Mouse (Mus musculus) left cerebral cortex, postnatal 10 days (tissue): Measurements from ENCODE around the gene Tnip3. TPM values are rescaled to one million over a fixed set of nuclear protein-coding genes. Genes with fewer than 3 reads are reported as not detected.

Experiments used
- DNase-seq, 2 experiments: peaks; one replicate each; pipeline ENCODE4 v3.0.0; 2021 to 2022; ENCODE audit warnings: low spot score in 2 of 2, mixed read lengths in 1 of 2; ENCODE audit errors: extremely low spot score in 1 of 2
- intact Hi-C: fragments of 180-260 bp; cut with DNase I; formaldehyde crosslinking; loops from one replicate; pipeline ENCODE4 v1.15.1; 2025
- total RNA-seq, 2 experiments: library from RNA; stranded (reverse); gene quantifications; 2 replicates each; pipeline ENCODE4 v1.2.3; 2021

Tnip3 gene
- total RNA-seq: not detected

GRCm38 (mm10) chr6:65525192-65525591 lies at the start of gene Tnip3:
TSS of gene Tnip3 (plus strand) at chr6:65525313.
- no peak for DNase-seq
- intact Hi-C loops: no loop called here

GRCm38 (mm10) chr6:65498786-65499185 lies 26.3 kb upstream of the Tnip3 start:
- no peak for DNase-seq
- intact Hi-C loops: no loop called here

GRCm38 (mm10) chr6:65510051-65510669 lies 15.0 kb upstream of the Tnip3 start:
- peak; percentile 56 to 57 for DNase-seq
- intact Hi-C loops: loop anchor here (5.0 to 10.0 kb wide), 2 partner anchors 57 to 955 kb away; no protein-coding TSS in a partner anchor

DNA sequence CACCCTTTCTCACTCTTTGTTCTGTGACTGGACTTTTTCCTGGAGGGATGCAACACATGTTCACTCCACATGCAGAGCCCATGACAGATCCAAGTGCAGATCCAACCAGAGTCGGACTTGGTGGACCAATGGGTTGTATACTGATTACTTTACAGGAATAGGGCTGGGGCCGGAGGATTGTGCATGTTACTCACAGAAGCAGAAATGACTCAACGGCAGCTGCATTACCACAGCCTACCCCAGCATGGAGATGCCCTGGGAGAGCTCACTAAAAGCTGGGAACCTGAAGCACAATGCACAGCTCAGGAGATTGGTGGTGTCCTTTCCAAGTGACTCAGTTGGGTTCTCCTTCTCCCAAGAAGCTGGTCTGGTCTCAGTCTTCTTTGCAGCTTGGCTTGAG lies 11.3 kb upstream of the Tnip3 start:
- intact Hi-C loops: loop anchor here (5.0 to 10.0 kb wide), 2 partner anchors 53 to 951 kb away; no protein-coding TSS in a partner anchor
- DNase-seq: no peak

DNA sequence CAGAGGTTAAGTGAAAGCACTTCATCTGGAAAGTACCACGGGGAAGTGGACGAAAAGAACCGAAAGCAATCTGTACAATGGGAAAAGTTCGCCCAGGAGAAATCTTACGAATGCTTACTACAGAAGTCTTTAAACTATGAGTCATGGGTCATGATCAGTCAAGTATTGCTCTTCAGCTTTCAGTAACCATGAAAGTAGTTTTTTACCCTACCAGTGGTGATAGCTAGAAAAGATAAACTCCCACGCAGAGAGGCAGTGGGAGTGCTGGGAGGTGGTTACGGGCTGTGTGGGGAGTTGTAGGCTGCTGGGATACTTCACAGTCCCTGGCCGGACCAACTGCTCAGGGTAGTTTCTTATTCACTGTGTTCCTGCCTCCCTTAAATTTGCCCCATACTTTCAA lies 8.4 kb upstream of the Tnip3 start:
- intact Hi-C loops: loop anchor here (10.0 kb wide), 1 partner anchor 948 kb away; no protein-coding TSS in a partner anchor
- DNase-seq: no peak

- intact Hi-C loops: no loop called here
- DNase-seq: no peak
These were observed 4.3 kb upstream of the Tnip3 start for GRCm38 (mm10) chr6:65520821-65521220.

GRCm38 (mm10) chr6:65527892-65528291 lies 2.8 kb downstream of the Tnip3 start:
- intact Hi-C loops: no loop called here
- DNase-seq: no peak

GRCm38 (mm10) chr6:65531232-65531848 lies 6.2 kb downstream of the Tnip3 start:
- intact Hi-C loops: no loop called here
- no peak for DNase-seq

DNA sequence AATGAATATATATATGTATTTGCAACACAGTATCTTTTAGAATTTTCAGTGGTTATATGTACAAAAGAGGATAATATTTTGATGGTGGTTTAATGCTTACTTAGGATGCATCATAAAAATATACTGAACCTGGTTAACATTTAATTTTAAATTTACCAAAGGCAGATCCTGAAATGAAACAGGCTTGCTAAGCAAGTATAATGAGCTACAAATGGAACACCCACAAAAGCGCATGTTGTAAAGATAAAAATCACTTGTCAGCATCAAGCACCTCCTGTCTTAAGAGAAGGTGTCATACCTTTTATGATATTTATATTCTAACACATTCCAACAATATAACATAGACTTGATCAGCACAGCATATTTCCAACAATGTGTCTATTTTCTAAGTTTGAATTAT lies 8.6 kb downstream of the Tnip3 start:
- intact Hi-C loops: no loop called here
- DNase-seq: no peak

DNA sequence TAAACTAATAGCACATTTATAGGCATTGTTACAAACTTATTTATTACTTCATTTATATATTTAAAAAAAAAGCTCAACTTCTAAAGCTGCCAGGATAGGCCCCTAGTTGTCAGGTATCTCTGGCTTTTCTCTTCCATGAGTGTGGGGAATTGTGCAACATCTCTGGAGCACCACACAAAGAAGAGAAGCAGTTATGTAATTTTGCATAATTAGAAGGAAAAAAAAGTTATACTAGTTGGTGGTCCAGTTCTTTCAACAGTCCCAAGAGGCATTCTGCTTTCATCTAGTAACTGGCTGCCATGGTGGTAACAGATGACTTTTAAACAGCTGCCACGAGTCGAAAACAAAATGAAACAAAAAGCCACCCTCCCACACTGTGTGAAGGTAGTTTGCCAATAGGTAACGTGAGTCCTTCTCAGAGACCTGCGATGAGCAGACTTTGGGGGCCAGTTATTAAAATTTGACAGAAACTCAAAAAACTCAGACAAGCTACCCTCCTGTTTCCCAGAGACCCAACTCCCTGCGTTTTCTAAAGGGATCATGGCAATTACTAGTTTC lies 12.3 kb downstream of the Tnip3 start:
- DNase-seq: no peak
- intact Hi-C loops: no loop called here

- no peak for DNase-seq
- intact Hi-C loops: no loop called here
These were observed 13.0 kb downstream of the Tnip3 start for GRCm38 (mm10) chr6:65538022-65538652.

DNA sequence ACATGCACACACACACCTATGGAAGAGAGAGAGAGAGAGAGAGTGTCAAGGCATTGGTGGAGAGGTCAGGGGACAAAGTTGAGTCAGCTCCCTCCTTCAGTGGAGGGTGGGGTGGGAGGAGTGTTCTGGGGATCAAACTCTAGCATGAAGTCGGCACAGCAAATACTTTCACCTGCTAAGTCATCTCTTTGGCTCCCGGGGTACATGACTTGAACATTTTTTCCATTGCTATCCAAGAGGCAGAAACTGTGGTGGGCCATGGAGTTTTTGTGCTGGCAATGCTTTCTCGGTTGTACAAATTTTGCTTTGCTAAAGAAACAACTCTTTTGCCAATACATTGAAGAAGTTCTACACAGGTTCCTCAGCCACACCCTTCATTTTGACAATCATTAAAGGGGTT lies 13.8 kb downstream of the Tnip3 start:
- intact Hi-C loops: no loop called here

DNA sequence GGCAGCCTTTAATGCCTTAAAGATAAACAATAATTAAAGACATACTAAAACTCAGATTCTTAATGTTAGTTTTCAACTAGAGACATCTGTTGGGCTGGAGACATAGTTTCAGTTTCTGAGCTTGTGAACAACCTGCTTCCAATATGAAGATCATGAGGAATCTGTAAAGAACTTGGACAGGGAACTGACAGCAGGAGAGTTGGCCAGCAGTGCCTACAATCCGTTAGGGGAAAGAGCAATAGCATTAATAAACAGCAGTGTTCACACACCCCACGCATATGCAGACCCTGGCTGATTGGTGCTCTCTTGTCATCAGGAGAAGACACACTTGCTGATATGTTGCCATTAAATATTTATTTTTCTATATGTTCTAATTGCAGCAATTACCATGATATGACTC lies 15.0 kb downstream of the Tnip3 start:
- DNase-seq: no peak
- intact Hi-C loops: no loop called here

More for the DNA sequence above, 13.8 kb downstream of the Tnip3 start:
- DNase-seq: no peak

DNA sequence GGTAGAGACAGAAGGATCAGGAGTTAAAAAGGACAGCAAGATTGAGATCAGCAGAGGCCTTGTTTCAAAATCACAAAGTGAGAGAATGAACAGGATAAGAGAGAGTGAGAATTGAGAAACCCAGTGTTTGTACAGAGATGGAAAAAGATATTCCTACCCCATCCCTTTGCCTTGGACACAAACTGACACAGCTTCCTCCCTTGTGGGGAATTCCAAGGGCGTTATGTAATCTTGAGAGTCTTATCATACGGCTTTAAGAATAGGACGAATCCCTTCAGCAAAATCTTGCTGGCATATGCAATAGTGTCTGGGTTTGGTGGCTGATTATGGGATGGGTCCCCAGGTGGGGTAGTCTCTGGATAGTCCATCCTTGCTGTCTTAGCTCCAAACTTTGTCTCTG lies 16.0 kb downstream of the Tnip3 start:
- DNase-seq: no peak
- intact Hi-C loops: no loop called here

GRCm38 (mm10) chr6:65542391-65542790 lies 17.3 kb downstream of the Tnip3 start:
- intact Hi-C loops: no loop called here
- DNase-seq: no peak

DNA sequence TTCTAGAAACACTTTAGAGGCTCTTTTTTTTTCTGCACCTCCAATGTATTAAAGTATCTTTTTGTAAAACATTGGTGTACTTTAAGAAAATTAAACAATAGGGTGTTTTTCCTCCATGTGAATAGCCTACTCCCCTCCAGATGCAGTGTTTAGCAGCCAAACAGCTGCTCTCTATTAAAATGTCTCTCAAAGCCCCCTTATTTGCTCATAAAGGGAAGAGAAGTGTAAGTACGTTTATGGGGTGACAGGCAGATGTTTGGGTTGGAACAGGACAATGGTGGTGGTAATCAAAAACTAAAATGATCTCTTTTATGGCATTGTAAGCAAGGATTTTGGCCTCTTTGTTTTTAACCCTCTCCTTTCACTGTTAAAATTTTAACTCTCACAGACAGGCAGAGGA lies 17.8 kb downstream of the Tnip3 start:
- intact Hi-C loops: no loop called here
- no peak for DNase-seq

DNA sequence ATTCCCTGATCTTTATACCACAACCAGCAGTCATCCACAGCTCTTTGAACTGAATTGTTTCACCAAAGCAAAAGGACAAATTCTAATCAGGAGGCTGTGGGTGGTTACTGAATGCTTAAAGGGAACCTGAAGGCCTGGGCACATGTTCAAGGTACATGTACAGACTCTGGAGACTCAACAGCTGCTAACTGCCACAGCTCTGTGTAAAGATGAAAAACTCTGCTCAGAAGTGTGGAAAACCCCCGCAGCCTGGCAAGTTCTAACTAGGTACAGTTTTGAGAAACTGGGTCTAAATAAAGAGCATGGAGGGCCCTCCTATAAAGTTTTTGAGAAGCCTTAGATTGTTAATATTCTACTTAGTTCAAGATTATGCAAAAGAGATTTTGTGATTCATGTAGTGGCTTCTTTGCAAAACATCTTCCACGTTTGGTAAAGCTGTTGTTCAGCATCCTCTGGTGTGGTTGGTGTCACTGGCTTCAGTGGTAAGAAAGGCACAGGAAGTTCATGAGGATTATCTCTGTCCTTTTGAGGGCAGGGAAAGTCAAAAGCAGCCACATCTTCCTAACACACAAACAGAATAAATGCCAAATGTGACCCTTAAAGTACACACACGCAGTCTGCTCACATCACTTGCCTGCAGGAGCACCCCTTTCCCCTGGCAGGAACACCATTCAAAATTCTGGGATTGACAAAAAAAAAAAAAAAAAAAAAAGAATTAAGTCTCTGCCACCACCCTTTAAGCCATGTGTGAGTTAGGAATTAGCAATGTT lies 39.0 kb downstream of the Tnip3 start:
- peak in 1 of 2 experiments; percentile 4 for DNase-seq
- intact Hi-C loops: no loop called here

DNA sequence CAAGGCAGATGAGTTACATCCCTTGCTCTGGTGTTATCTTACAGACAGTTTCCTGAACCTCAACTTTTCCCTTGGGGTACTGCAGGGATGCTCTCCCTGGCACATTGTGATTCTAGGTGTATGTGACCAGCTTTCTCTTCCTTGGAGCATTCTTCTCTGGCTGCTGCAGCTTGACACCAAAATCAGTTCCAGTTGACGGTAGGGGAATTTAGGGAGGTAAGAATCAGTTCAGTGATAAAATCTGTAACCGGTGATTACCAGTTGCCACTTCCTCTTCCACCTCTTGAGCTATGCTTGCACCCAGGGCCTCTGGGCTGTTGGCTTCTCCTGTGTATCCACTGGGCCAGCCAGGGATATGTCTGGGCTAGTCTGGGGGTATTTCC lies 39.5 kb downstream of the Tnip3 start:
- intact Hi-C loops: loop anchor here (5.0 kb wide), 1 partner anchor 52 kb away; no protein-coding TSS in a partner anchor
- DNase-seq: no peak

GRCm38 (mm10) chr6:65569741-65570140 lies 44.6 kb downstream of the Tnip3 start:
- peak; percentile 31 to 46 for DNase-seq
- intact Hi-C loops: loop anchor here (5.0 kb wide), 1 partner anchor 57 kb away; no protein-coding TSS in a partner anchor
